Mouse (Mus musculus) neural tube, embryonic 14.5 days (tissue): Measurements from ENCODE around the gene Ntm. TPM values are rescaled to one million over a fixed set of nuclear protein-coding genes. Genes with fewer than 3 reads are reported as not detected.
A peak's percentile ranks its signal among the peaks of the same experiment; 100 is the strongest.

Experiments
- ATAC-seq: fragments of 200-750 bp; cut with Nextera tagmentation; 2 replicates; pipeline ENCODE4 v1.8.0; 2017; ENCODE audit warnings: low read depth, mild to moderate bottlenecking, moderate TSS enrichment, moderate library complexity
- H3K27ac ChIP-seq: fragments of 300-500 bp; sonication (generic); 2 replicates; pipeline ENCODE4 v1.5.1; 2014; ENCODE audit warnings: low read depth, mild to moderate bottlenecking, control low read depth, low read length, moderate library complexity, mixed read lengths
- H3K27me3 ChIP-seq: fragments of 300-500 bp; sonication (generic); 2 replicates; pipeline ENCODE4 v1.6.1; 2014; ENCODE audit warnings: low read length; ENCODE audit not compliant: control insufficient read depth, insufficient read depth
- H3K36me3 ChIP-seq: fragments of 300-500 bp; sonication (generic); 2 replicates; pipeline ENCODE4 v1.6.1; 2014; ENCODE audit warnings: low read length, mixed read lengths; ENCODE audit not compliant: control insufficient read depth, insufficient read depth
- H3K4me1 ChIP-seq: fragments of 300-500 bp; sonication (generic); 2 replicates; pipeline ENCODE4 v1.6.1; 2014; ENCODE audit warnings: low read length; ENCODE audit not compliant: control insufficient read depth, insufficient read depth
- H3K4me2 ChIP-seq: fragments of 300-500 bp; sonication (generic); 2 replicates; pipeline ENCODE4 v1.6.1; 2014; ENCODE audit warnings: mild to moderate bottlenecking, low read depth, low read length, control low read depth
- H3K4me3 ChIP-seq: fragments of 300-500 bp; sonication (generic); 2 replicates; pipeline ENCODE4 v1.5.1; 2014; ENCODE audit warnings: low read depth, low read length, control low read depth, mixed read lengths
- H3K9ac ChIP-seq: fragments of 300-500 bp; sonication (generic); replicated peaks from 2 replicates; pipeline ENCODE4 v1.6.1; 2014; ENCODE audit warnings: low read depth, mild to moderate bottlenecking, control low read depth, low read length, mixed read lengths
- H3K9me3 ChIP-seq: fragments of 300-500 bp; sonication (generic); 2 replicates; pipeline ENCODE4 v1.6.1; 2016; ENCODE audit warnings: low read length; ENCODE audit not compliant: control insufficient read depth
- WGBS: fragments of 180-500 bp; shearing (Covaris S2); extraction: QIAGEN DNeasy Blood & Tissue Kit; methylation state at CpG from one replicate; pipeline ENCODE4 v1.1.7; 2014; 5-methylcytosine and 5-hydroxymethylcytosine counted together
- polyA plus RNA-seq: library from polyadenylated mRNA; unstranded; fragments of >200 nt; fragmentation: Nextera tagmentation; extraction: Ambion mirVana; gene quantifications from 2 replicates; pipeline ENCODE4 v1.2.1, GENCODE M21; 2014

Ntm gene
- polyA plus RNA-seq, 1 experiment from 2014 or later, result 237 TPM

GRCm38 (mm10) chr9:29761952-29762586 lies 200.9 kb downstream of the Ntm start:
- ATAC-seq, result no peak

GRCm38 (mm10) chr9:29761511-29761910 lies 201.4 kb downstream of the Ntm start:
- H3K27ac ChIP-seq, result no peak overlapping the region
- no peaks in the 10 kb centered on the region; the same call in 1 of the 2 replicates for H3K4me1 ChIP-seq
- ATAC-seq, result no peak
- no peaks in the 10 kb centered on the region for H3K9me3 ChIP-seq
- H3K4me2 ChIP-seq, result no peak overlapping the region
- H3K27me3 ChIP-seq, result no peaks in the 10 kb centered on the region
- no peak overlapping the region for H3K9ac ChIP-seq
- WGBS, result 93% methylated on average over 5 of the region's 5 CpGs
- H3K4me3 ChIP-seq, result no peak overlapping the region
- H3K36me3 ChIP-seq, result no peaks in the 10 kb centered on the region

More at GRCm38 (mm10) chr9:29761952-29762586, 200.9 kb downstream of the Ntm start:
- Histone ChIP-seq H3K36me3 (no peaks in the 10 kb centered on the region), H3K4me2 (no peak overlapping the region), H3K27ac (no peak overlapping the region), H3K9ac (no peak overlapping the region), H3K27me3 (no peaks in the 10 kb centered on the region), H3K9me3 (no peaks in the 10 kb centered on the region), H3K4me3 (no peak overlapping the region), H3K4me1 (no peaks in the 10 kb centered on the region; the same call in 1 of the 2 replicates)
- 40% methylated on average over 8 of the region's 8 CpGs for WGBS

GRCm38 (mm10) chr9:29759940-29760339 lies 203.0 kb downstream of the Ntm start:
- Histone ChIP-seq H3K9me3 (no peaks in the 10 kb centered on the region), H3K27ac (no peak overlapping the region), H3K4me1 (no peaks in the 10 kb centered on the region), H3K36me3 (no peaks in the 10 kb centered on the region), H3K27me3 (no peaks in the 10 kb centered on the region), H3K4me2 (no peak overlapping the region), H3K9ac (no peak overlapping the region), H3K4me3 (no peak overlapping the region)
- ATAC-seq, result no peak
- 68% methylated on average over 3 of the region's 3 CpGs for WGBS

GRCm38 (mm10) chr9:29759060-29759459 lies 203.9 kb downstream of the Ntm start:
- no peaks in the 10 kb centered on the region for H3K9me3 ChIP-seq
- H3K36me3 ChIP-seq, result no peaks in the 10 kb centered on the region
- no peaks in the 10 kb centered on the region for H3K27me3 ChIP-seq
- no peak for ATAC-seq
- H3K4me1 ChIP-seq, result no peaks in the 10 kb centered on the region
- no peak overlapping the region for H3K9ac ChIP-seq
- no peak overlapping the region for H3K27ac ChIP-seq
- H3K4me2 ChIP-seq, result no peak overlapping the region
- no peak overlapping the region for H3K4me3 ChIP-seq
- 91% methylated on average over 2 of the region's 2 CpGs for WGBS

- ATAC-seq, result no peak
- H3K9ac ChIP-seq, result no peak overlapping the region
- H3K4me3 ChIP-seq, result no peak overlapping the region
- H3K4me1 ChIP-seq, result peaks cover 10% of the 10 kb centered on the region; the same call in 1 of the 2 replicates
- no peaks in the 10 kb centered on the region for H3K36me3 ChIP-seq
- no peak overlapping the region for H3K4me2 ChIP-seq
- no peaks in the 10 kb centered on the region for H3K9me3 ChIP-seq
- H3K27me3 ChIP-seq, result no peaks in the 10 kb centered on the region
- H3K27ac ChIP-seq, result no peak overlapping the region
These were observed 208.6 kb downstream of the Ntm start for GRCm38 (mm10) chr9:29754374-29754773.

- WGBS, result 44% methylated on average over 1 of the region's 1 CpGs
- no peak overlapping the region for H3K27ac ChIP-seq
- no peaks in the 10 kb centered on the region for H3K27me3 ChIP-seq
- H3K9me3 ChIP-seq, result no peaks in the 10 kb centered on the region
- no peak overlapping the region for H3K4me2 ChIP-seq
- H3K4me3 ChIP-seq, result no peak overlapping the region
- peak; percentile 38; the same call in 1 of the 2 replicates for ATAC-seq
- H3K9ac ChIP-seq, result no peak overlapping the region
- H3K36me3 ChIP-seq, result no peaks in the 10 kb centered on the region
- H3K4me1 ChIP-seq, result peaks cover 10% of the 10 kb centered on the region; the same call in 1 of the 2 replicates
These were observed 211.5 kb downstream of the Ntm start for GRCm38 (mm10) chr9:29751396-29751795.

- peak overlapping the region; percentile 38 for H3K4me2 ChIP-seq
- H3K27me3 ChIP-seq, result no peaks in the 10 kb centered on the region
- H3K36me3 ChIP-seq, result no peaks in the 10 kb centered on the region
- no peaks in the 10 kb centered on the region for H3K9me3 ChIP-seq
- 0 out of 2 replicates have a peak overlapping the region, but pooled peaks have one; percentile 2 for H3K27ac ChIP-seq
- ATAC-seq, result peak; percentile 60; the same call in 1 of the 2 replicates
- no peak overlapping the region for H3K9ac ChIP-seq
- no peak overlapping the region for H3K4me3 ChIP-seq
- H3K4me1 ChIP-seq, result peaks cover 10% of the 10 kb centered on the region; the same call in 1 of the 2 replicates
- 16% methylated on average over 15 of the region's 15 CpGs for WGBS
These were observed 212.4 kb downstream of the Ntm start for GRCm38 (mm10) chr9:29750371-29751014.

- H3K4me2 ChIP-seq, result no peak overlapping the region
- no peak overlapping the region for H3K4me3 ChIP-seq
- H3K36me3 ChIP-seq, result no peaks in the 10 kb centered on the region
- H3K27me3 ChIP-seq, result no peaks in the 10 kb centered on the region
- 71% methylated on average over 4 of the region's 4 CpGs for WGBS
- H3K27ac ChIP-seq, result no peak overlapping the region
- no peak for ATAC-seq
- no peak overlapping the region for H3K9ac ChIP-seq
- H3K4me1 ChIP-seq, result peaks cover 10% of the 10 kb centered on the region; the same call in 1 of the 2 replicates
- H3K9me3 ChIP-seq, result no peaks in the 10 kb centered on the region; the same call in 1 of the 2 replicates
These were observed 214.9 kb downstream of the Ntm start for GRCm38 (mm10) chr9:29748070-29748469.

GRCm38 (mm10) chr9:29738835-29739526 lies 224.0 kb downstream of the Ntm start:
- no peak for ATAC-seq
- WGBS, result 69% methylated on average over 9 of the region's 9 CpGs
- H3K4me2 ChIP-seq, result no peak overlapping the region

More at GRCm38 (mm10) chr9:29738835-29739526, 224.0 kb downstream of the Ntm start:
- H3K27me3 ChIP-seq, result no peaks in the 10 kb centered on the region
- no peaks in the 10 kb centered on the region for H3K9me3 ChIP-seq
- no peak overlapping the region for H3K9ac ChIP-seq
- no peaks in the 10 kb centered on the region for H3K4me1 ChIP-seq
- no peak overlapping the region for H3K27ac ChIP-seq
- H3K36me3 ChIP-seq, result no peaks in the 10 kb centered on the region
- no peak overlapping the region for H3K4me3 ChIP-seq
